Mouse (Mus musculus) stomach, postnatal 0 days (tissue): ENCODE data around the gene Lrrc75a.

Experiments used
- CTCF ChIP-seq: IDR thresholded peaks from 2 replicates; pipeline ENCODE4 v1.5.1; 2016; ENCODE audit warnings: antibody characterized with exemption, low read depth, mild to moderate bottlenecking, moderate library complexity
- EP300 ChIP-seq: optimal IDR thresholded peaks from 2 replicates; pipeline ENCODE3; 2016; ENCODE audit warnings: antibody characterized with exemption

DNA sequence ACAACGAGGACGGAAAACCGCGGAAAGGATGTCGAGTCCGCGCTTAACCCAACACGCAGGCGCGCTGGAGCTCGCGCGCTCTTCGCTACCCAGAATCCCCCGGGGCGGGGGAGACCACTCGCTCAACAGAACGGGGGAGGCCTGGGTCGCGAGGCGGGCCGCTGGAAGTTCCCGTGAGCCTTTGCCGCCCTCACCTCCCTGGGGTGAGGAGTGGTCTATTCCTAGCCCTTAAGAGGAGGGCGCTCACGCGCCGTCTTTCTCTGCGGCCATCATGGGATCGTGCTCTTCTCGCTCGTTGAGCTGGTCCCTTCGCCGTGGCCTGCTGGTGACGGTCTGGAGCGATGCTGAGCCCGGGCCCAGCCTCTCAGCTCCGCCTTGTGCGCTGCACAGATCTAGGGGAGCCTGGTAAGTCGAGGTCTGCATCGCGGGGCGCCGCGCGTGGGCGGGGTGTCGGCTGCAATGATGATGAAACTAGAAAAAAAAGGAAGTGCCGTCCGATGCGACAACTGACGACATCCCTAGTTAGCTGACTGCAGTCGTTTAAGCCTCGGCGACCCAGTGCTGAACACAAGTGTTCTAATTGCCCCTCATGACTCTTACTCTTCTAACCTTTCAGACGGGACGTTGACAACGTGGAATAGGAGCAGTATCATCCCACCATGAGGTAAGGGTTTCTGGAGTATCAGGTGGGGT, 45.6 kb downstream of the Lrrc75a start:
- peak; percentile 32 for TF ChIP-seq CTCF
- peak; percentile 78 for TF ChIP-seq EP300
